Mouse (Mus musculus) adrenal gland, postnatal 4 days (tissue): ENCODE measurements around the gene Tcp11l2. TPM values are rescaled to one million over a fixed set of nuclear protein-coding genes. Genes with fewer than 3 reads are reported as not detected.
A peak's percentile ranks its signal among the peaks of the same experiment; 100 is the strongest.

ENCODE experiments used
- DNase-seq, 2 experiments: peaks; one replicate each; pipeline ENCODE4 v3.0.0; 2021 to 2022; ENCODE audit warnings: low spot score in 2 of 2, mixed read lengths in 2 of 2
- long read RNA-seq, 2 experiments: library from polyadenylated mRNA; stranded (forward); transcript quantifications; one replicate each; pipeline ENCODE4 v2.0.0; 2021
- total RNA-seq, 2 experiments: library from RNA; stranded (reverse); gene quantifications; 2 replicates each; pipeline ENCODE4 v1.2.3; 2021

Tcp11l2 gene
- total RNA-seq = 10 to 100 TPM; 50.1 to 51.2 TPM
- long read RNA-seq, experiment 1, transcript Tcp11l2-201 (10 exons, 2,725 nt) = major isoform, 37 of 43 reads
- long read RNA-seq, experiment 1, partial matches to known transcripts = 4 of 43 reads
- long read RNA-seq, experiment 1, other reads (novel, unspliced or antisense) = 2 of 43 reads
- long read RNA-seq, experiment 2, transcript Tcp11l2-201 (10 exons, 2,725 nt) = major isoform, 41 of 53 reads
- long read RNA-seq, experiment 2, partial matches to known transcripts = 5 of 53 reads
- long read RNA-seq, experiment 2, other reads (novel, unspliced or antisense) = 7 of 53 reads

DNA sequence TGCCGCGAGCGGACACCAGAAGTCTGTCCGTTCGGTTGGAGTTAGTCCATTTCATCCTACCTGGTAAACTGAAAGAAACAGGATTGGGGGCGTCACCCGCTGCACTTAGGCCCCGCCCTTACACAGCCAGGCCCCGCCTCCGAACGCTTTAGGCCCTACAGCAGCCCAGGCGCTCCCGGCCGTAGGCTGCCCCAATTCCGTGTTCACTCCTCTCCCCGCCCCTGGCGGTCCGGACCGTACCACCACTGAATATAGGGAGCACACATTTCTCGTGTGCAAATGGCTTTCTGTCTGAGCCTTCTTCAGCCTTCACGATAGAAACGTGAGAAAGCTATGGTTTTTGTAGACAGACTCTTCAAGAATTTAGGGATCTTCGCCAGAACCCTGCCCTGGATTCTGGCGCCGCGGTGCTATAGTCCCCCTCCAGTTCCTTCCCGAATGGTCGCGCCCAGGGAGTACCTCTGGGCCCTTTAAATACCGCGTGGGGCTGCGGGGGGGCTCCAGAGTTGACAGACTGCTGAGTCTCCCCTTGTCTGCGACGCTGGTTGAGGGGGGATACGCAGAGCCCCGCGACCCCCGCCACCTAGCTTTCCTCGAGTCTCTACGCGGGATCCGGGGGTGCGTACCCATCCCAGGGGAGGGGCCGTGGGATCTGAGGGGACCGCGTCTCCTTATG, at the start of gene Tcp11l2:
Gene Tcp11l2 (plus strand): TSS at position 232 of the 676 bp plus-strand sequence.
- DNase-seq = peak; percentile 60 to 83

DNA sequence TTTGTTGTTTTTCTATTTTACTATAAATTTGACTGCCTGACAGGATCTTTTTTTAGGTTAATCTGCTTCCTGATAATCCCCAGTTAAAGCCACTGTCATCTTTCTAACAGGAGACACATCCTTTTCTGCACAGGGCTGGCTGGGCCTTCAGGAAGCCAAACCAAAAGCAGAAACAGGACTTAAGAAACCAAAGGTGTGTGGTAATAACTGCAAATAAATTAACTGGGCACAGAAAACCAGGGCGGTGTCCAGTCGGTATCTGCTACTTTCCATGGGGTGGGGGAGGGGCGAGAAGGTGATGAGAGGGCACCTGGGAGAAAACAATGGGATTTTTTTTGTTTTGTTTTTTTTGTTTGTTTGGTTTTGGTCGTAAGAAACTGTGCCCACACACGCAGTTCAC, 49.4 kb upstream of the Tcp11l2 start:
- no peak for DNase-seq

DNA sequence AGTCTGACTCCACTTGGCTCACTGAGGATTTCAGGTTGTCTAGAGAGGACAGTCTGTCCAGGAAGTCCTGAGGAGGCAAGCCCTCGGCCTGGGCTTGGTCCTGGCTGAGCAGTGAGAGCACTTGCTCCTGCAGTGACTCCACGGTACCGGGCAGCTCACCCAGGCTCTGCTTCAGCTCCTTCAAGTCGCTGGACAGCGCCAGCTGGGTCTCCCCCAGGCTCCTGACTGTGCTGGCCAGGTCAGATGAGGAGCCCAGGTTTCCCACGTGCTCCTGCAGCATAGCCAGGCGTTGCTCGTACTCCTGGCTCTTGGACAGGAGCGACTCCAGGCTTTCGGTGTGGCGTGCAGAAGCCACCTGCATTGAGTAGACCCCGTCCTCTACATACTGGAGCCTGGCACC, 48.8 kb upstream of the Tcp11l2 start:
- DNase-seq = no peak

DNA sequence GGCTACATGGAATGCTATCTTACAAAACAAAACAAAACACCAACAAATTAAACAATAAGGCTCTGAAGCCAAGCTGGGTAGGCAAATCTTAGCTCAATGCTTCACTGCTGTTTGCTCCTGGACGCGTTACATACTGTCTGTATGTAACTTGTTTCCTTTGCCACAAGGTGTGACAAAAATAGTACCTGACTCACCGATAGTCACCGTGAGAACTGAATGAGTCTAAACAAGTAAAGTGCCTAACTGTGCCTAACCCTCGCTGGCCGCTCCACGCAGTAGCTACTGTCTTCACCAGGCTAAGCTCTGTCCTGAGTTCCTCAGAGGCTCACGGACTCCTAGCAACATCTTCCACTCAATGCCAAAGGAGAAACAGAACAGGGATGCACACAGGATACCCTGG, 46.0 kb upstream of the Tcp11l2 start:
- no peak for DNase-seq

DNA sequence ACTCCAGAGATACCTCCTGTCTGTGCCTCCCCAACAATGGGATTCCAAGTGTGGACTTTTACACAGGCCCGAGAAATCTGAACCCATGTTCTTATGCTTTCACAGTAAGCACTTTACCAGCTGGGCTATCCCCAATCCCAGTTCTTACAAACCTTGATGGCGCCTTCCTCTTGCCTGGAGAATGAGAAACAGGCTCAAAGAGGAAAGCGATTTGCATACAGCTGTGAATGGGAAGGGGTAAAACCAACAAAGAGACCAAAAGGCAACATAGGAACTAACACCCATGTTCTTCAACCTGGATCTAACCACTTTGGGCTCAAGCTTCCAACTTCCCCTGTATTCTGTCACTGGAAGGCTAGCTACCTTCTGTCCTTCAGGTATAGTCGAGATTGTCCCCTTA, 44.9 kb upstream of the Tcp11l2 start:
- no peak for DNase-seq

DNA sequence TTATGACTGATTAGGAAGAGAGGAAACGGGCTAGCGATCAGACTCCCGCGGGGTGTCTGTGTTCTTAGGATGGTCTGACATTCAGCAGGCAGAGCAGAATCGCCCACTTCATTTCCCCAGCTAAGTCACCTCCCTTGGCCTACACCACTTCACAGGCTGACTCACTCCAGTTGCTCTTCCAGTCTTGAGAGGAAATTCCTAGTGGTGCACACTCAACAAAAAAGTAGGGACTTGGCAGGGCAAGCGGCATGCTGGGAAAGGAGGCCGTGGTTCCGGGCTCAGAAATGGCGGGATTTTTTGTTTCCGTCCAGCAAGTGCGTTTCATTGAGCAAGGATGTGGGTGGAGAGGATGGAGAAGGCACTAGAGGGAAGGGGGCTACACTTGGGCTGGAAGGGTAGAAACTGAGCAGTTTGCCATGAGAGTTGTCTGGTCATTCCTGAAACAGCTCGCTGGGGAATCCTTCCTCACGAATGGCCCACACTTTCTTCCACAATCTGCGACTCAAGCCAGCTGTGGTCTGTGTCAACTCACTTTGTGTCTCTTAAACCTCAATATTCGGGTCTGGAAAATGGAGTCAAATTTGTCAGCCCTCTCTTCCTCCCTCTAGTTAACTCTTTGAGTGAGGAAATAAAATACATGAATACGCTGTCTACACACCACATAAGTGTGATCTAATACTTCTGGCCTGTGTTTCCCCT, 44.1 kb upstream of the Tcp11l2 start:
- no peak for DNase-seq

DNA sequence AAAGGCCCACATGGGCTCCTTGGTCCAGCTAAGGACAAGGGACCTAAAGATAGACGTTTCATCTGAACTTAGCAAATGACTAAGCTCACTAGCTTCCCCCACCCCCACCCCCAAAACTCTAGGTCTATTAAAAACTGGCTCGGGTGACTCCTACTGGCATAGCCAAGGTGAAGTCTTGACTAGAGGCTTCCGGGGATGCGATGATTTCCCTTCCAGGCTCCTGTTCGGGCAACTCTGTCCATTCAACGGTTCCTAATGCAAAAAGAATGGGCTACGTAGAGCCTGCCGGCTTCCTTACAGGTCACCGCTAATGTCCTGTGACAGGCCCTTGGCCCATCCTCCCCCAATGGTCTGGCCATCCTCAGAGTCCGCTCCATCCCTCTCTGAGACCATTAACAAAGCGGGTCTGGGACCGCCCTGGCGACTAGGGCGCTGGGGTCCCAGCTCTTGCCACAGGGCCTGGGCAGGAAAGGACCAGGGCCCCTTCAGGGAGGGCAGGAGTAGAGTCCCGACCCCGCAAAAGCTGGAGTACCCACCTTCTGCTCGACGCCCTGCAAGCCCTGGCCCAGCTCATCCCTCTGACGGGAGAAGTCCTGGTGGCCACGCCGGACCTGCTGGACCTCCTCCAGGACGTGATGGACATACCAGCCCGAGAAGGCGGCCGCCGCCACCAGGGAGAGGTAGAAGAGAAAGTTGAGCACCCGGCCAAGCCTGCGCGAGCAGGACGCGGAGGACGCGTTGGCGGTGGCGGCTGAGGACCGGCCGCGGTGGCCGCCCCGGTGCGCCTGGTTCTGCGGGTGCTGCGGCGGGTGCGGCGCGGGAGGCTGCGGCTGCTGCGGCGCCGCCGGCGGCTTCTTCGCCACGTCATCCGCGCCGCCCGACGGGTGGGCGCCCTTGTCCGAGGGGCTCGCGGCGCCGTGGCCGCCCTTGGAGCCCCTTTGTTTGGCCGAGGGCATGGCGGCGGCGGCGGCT, 43.2 kb upstream of the Tcp11l2 start:
- peak in 1 of 2 experiments; percentile 25 for DNase-seq

DNA sequence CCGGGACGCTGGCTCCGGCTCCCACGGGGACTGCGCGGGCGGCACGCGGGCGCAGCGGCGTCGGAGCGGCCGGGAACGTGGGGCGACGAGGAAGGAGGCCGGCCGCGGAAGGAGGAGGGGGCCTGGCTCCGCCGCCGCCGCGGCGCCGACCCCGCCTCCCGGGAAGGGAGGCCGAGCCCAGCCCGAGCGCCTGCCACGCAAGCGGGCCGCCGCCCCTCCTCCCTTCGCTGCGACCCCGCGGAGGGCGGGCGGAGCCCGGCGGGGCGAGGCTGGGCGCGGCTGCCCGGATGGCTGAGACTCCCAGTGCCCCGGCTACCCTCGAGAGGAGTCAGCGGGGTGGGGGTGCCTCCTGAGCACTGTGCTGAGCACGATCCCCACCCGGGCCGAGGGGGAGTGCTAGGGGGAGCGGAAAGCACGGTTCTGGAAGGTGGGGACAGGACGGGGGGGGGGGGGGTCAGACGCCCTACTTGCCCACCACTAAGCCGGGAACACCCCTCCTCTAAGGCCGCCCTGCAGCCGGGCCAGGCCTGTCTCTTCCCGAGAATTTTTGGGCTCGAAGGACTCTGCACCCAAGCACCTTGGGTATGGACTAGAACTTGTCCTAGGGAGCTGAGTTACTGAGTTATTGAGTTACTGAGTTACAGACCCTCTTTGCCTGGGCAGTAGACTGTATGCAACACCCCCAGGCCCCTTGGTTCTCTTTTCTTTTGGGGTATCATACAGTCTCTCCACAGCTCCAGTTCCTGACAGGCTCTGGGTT, 42.3 kb upstream of the Tcp11l2 start, which contains the start of gene Ckap4:
Gene Ckap4 (minus strand): TSS at position 151 of the 760 bp plus-strand sequence.
- peak; percentile 44 to 53 for DNase-seq

DNA sequence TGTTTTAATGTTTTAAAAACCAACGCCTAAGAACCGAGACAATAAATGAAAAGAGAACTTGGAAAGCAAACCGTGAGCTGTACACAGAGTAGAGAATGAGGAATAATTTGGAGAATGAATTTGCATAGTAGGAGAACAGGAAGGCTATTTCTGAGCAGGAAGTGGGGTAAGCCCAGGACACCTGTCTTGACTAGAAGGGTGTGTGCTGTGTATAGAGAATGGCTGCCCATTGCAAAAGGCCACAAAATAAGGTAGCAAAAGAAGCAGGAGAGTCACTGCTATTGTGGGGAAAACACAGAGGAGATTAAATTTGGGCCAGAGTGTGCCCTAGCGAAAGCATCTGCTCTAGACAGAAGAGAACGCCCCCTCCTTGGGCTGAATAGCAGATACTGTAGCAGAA, 41.0 kb upstream of the Tcp11l2 start:
- DNase-seq = no peak

DNA sequence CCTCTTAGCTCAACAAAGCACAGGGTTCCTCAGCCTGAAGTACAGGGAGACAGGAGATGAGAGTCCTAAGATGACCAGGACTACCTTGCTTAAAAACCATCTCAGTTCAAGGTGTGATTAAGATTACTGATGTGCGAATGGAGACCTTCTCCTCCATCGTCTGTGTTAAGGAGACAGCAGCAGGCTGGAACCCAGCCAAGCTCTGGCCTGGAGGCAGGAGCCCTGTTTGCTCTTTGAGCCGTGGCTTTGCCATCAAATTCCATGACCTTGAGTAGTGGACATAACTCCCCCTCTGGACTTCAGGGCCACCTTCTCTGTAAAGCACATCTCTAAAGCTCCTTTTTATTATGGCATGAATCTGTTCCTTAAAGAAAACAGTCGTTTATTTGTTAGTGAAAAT, 40.6 kb upstream of the Tcp11l2 start:
- no peak for DNase-seq

DNA sequence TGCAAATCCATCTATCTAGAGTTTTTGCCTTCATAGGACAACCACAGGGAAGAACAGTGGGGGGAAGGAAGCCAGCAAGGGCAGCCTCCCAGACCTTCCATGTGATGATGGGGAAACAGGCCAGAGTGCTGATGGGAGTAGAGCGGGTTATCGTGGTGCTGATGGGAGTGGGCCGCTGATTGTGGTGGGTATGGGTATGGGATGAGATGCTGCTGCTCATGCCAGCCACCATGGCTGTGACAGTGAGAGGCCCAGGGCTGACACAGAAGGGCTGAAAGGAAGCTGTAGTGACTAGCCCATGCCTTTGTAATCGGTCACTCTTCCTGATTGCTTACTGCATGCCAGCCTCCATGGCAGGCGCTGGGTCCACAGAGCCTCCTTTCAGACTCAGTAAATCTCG, 36.8 kb upstream of the Tcp11l2 start:
- no peak for DNase-seq

DNA sequence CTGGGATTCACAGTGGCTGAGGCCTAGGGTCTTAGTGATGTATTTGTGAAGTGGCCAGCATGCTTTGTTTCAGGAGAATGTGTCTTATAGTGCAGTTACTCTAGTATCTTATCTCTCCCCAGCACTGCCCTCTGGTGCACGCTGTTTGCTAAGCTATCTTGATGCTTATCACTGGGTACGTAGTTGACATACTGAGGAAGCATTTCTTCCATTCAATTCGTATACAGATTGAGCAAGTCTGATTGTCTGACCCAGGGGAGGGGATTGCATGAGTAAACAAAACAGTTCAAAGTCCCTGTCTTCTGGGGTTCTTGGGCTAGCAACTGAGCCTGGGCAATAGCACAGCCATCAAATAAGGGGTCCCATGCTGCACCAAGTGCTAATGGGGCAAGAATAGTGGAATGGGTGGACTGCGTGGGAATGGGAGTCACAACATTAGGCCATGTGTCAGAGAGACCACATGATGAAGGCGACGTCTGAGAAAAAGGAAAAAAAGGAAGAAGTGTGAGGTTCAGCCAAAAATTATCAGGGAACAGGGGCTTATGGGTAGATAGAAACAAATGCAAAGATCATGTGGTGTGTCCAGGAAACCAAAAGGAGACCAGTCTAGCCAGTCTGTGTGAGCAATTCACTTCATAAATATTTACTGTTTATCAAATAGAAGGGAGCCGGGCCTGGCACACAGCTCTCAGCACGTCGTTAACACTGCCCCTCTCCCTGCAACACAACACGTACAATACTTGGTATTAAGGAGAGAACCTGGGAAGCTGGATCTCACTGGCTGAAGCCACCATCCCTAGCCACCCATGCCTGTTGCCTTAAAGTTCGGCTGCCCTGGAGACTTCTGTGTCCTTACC, 33.4 kb upstream of the Tcp11l2 start:
- no peak for DNase-seq

DNA sequence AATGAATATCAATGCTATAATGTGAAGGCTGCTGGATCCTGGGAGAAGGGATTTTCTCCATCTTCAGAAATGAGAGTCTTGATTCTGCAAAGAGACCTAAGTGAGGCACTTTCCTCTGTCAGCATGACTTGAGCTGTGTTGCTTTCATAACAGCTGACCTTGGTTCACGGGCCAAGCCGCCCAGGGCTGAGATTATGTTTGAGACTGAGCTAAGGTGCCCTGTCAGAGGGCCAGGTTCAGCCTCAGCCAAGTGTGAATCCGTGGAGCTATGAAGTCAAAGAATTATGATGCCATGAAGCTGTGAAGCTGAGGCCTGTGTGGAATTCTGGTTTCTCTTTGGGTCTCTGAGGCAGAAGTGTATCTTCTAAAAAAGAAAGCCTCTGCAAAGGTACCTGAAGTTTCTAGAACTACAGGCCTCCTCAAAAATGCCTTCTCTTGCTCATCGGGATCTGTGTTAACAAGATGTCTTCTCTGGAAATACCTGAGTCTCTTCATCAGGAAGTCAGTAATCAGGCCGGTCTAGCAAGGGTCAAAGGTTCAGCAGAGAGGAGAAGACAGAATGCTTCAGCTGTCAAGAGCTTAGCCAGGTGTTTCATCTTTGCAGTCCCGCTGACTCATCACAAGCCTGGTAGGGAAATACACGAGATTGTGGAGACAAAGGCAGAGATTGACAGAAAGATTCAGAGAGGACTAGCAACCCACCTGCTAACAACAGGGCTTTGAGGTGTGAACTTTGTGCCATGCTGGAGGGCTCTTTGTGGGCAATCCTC, 31.4 kb upstream of the Tcp11l2 start:
- DNase-seq = no peak

DNA sequence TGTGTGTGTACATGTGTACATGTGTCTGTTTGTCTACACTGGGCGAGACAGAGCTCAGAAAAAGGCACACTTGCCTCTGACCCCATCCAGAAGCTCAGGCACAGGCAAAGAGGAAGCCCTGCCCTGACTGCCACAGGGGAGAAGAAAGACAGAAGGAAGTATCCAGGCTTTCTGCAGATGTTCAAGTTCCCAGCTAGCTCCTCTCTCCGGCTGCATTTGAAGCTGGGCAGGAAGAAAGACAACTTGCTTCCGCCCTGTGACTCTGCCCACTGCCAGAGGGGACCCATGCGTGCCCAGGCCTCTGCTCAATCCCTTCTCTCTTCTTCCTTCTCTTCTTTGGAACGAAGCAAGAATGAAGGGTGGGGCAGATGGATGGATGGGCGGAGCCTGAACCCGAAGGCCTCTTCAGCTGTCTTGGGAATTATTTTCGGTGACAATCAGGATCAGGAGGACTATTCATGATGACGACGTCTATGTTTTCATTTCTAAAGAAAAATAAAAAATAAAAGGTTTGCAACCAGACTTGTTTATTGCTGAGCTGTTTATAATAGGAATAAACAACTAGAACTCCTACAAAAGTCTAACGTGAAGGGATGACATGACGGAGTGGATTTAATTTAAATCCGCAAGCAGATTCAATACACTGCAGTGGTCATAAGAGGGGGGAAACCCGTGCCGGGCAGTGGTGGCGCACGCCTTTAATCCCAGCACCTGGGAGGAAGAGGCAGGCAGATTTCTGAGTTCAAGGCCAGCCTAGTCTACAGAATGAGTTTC, 27.1 kb upstream of the Tcp11l2 start:
- DNase-seq = no peak

DNA sequence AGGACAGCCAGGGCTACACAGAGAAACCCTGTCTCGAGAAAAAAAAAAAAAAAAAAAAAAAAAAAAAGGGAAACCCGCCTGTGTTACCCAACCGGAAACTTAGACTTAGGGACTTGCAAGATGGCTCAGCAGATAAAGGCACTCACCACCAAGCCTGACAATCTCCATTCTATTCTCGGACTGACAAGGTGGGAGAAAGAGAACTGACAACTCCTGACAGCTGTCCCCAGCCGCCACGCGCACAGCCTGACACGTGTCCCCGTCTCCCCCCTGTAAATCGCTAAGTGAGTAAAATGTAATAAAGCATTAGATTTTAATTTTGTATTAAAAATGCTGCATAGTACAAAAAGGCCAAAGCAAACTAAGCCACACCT, 26.5 kb upstream of the Tcp11l2 start:
- DNase-seq = no peak

DNA sequence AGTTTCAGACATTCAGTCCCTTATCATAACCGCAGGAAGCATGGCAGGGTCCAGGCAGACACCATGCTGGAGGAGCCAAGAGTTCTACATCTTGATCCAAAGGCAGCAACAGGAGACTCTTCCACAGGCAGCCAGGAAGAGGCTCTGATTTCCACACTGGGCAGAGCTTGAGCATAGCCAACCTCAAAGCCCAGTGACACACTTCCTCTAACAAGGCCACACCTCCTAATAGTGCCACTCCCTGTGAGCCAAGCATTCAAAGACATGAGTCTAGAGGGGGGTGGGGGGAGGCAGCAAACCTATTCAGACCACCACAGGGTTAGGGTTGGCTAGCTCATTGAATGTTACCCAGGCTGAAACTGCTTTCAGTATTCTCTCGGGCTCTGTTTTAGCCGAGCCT, 24.6 kb upstream of the Tcp11l2 start:
- DNase-seq = no peak

DNA sequence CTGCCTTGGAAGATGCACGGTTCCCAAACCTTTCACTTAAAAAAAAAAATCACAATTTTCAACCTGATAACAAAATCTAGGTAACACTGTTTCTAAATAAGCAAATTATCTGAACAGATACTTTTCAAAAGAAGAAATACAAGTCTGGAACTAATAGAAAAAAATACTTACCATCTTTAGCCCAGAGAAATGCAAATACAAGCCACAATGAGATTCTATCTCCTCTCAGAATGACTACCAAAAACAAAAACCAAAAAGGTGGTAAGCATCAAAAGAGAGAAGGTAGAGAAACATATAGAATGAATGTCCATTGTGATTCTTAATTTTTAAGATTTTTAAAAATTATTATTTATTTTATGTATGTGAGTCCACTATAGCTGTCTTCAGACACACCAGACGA, 23.9 kb upstream of the Tcp11l2 start:
- no peak for DNase-seq
